Mouse (Mus musculus) ES-E14 (cell line): ENCODE results near the gene Neu2.

Source experiments
- CHD2 ChIP-seq: IDR thresholded peaks from 2 replicates; pipeline ENCODE4 v1.6.1; 2014; ENCODE audit warnings: mild to moderate bottlenecking, low read depth, low read length, inconsistent platforms
- HCFC1 ChIP-seq: IDR thresholded peaks from 2 replicates; pipeline ENCODE4 v1.6.1; 2012; ENCODE audit warnings: low read length, inconsistent platforms, borderline replicate concordance; ENCODE audit not compliant: insufficient read depth
- MAFK ChIP-seq: IDR thresholded peaks from 2 replicates; pipeline ENCODE4 v1.6.1; 2014; ENCODE audit warnings: mild to moderate bottlenecking, low read depth, low read length, inconsistent platforms; ENCODE audit not compliant: insufficient read depth
- ZC3H11A ChIP-seq: IDR thresholded peaks from 2 replicates; pipeline ENCODE4 v1.6.1; 2012; ENCODE audit warnings: low read depth, mild to moderate bottlenecking, inconsistent platforms, low read length, borderline replicate concordance
- ZNF384 ChIP-seq: IDR thresholded peaks from 2 replicates; pipeline ENCODE4 v1.6.1; 2012; ENCODE audit warnings: low read depth, low read length, inconsistent platforms

DNA sequence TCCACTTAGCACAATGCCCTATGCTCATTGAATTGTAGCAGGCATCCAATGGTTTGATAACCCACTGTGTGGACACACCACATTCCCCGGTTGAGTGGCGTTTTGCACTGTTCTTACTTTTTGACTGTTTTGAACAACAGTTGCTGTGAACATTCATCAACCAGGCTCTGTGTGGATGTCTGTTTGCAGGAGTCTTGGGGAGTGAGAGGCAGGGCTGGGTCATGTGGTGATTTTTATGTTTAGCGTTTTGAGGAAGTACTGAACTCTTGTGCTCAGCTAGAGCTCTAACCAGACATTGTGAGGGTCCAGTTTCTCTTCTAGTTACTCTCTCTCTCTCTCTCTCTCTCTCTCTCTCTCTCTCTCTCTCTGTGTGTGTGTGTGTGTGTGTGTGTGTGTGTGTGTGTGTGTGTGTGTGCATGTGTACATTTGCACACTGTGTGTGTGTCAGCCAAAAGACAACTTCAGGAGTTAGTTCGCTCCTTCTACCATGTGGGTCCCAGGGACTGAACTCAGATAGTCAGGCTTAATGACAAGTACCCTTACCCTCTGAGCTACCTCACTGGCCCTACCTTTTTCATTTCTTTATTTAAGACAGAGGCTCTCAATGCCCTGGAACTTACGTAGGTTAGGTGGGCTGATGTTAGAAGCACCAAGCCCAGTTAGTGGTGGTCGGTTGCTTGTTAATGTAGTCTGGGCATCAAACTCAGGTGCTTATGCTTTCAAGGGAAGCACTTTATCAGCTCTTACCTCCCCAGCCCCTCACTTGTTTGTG lies 115.8 kb downstream of the Neu2 start:
- TF ChIP-seq HCFC1 (no peak), CHD2 (no peak), MAFK (no peak), ZC3H11A (no peak), ZNF384 (no peak)
